Mouse (Mus musculus): ENCODE measurements around the gene Calcoco1. TPM values are rescaled to one million over a fixed set of nuclear protein-coding genes. Genes with fewer than 3 reads are reported as not detected.
A peak's percentile ranks its signal among the peaks of the same experiment; 100 is the strongest.

The Calcoco1 gene
- 55.8 and 56.0 TPM in 2 replicates for polyA plus RNA-seq (2012; rRNA removed)

DNA sequence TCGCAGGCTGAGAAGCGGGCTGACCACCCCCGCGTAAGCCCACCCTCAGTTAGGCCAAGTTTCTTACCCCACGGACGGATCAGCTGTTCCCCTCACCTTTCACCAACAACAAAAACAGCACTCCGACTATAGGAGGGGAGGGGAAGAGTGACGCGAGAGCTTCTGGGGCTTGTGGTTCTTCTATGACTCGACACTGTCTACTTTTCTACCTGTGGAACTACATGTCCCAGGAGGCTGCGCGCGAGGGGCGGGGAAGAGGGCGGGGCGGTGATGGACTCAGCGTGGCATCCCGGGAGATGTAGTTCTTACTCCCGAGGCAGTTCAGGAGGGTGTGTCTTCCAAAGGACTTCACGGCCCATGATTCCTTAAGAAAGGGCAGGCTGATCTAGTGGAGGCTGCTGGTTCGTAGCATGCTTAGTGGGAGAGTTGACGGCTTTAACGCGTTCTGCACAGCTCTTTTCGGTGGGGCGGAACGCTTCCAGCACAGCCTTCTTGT is at the start of gene Calcoco1:
TSS of gene Calcoco1 (minus strand) at position 199 of the 496 bp plus-strand sequence.
- H3K27ac ChIP-seq (ENCODE audit: insufficient read depth, low read length) = no peak within 1 kb of the TSS
- TF ChIP-seq POLR2A (IDR thresholded peaks at IDR 0.05; ENCODE audit: borderline replicate concordance, insufficient read depth, low read length) (peak; percentile 47; the same call in 1 of the 2 replicates), CTCF (IDR thresholded peaks at IDR 0.05; ENCODE audit: borderline replicate concordance, insufficient read depth, low read depth, low read length) (no peak)
- peak; percentile 92 to 96 for DNase-seq
- peak within 1 kb of the TSS; percentile 93 for H3K4me3 ChIP-seq (replicated peaks; ENCODE audit: insufficient read depth, low read depth, low read length)
- H3K4me1 ChIP-seq (ENCODE audit: control insufficient read depth, insufficient read depth, low read length) = peaks cover 3% of the 10 kb centered on the region; the same call in 1 of the 2 replicates
- 1% methylated on average over 27 of the region's 27 CpGs for WGBS
- no peaks in the 10 kb centered on the region for H3K27me3 ChIP-seq (ENCODE audit: control insufficient read depth, insufficient read depth, low read length)

GRCm38 (mm10) chr15:102770866-102771265 is 48.9 kb upstream of the Calcoco1 start:
- TF ChIP-seq POLR2A (IDR thresholded peaks at IDR 0.05; ENCODE audit: borderline replicate concordance, insufficient read depth, low read length) = no peak
- TF ChIP-seq CTCF (IDR thresholded peaks at IDR 0.05; ENCODE audit: borderline replicate concordance, insufficient read depth, low read depth, low read length) = no peak
- DNase-seq = no peak
- H3K27ac ChIP-seq (ENCODE audit: insufficient read depth, low read length) = no peak overlapping the region
- no peaks in the 10 kb centered on the region; the same call in 1 of the 2 replicates for H3K27me3 ChIP-seq (ENCODE audit: control insufficient read depth, insufficient read depth, low read length)
- WGBS = 34% methylated on average over 7 of the region's 7 CpGs
- no peaks in the 10 kb centered on the region for H3K4me1 ChIP-seq (ENCODE audit: control insufficient read depth, insufficient read depth, low read length)
- no peak overlapping the region for H3K4me3 ChIP-seq (replicated peaks; ENCODE audit: insufficient read depth, low read depth, low read length)

DNA sequence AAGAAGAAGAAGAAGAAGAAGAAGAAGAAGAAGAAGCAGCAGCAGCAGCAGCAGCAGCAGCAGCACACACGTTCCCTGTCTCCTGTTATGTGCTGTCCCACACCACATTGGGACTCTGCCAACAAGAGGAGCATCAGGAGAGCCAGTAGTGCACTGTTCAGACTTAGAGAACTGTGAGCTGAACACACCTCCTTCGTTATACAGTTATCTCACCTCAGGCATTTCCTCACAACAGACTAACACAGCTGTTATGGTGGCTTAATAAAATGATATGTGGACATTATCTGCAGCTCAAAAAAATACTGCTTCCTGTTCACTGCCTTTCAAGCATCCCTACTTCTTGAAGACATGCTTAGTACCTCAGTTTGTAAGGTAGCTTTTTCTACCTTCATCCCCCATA is 43.2 kb upstream of the Calcoco1 start:
- Histone ChIP-seq H3K4me1 (ENCODE audit: control insufficient read depth, insufficient read depth, low read length) (no peaks in the 10 kb centered on the region), H3K27ac (ENCODE audit: insufficient read depth, low read length) (no peak overlapping the region), H3K27me3 (ENCODE audit: control insufficient read depth, insufficient read depth, low read length) (no peaks in the 10 kb centered on the region), H3K4me3 (replicated peaks; ENCODE audit: insufficient read depth, low read depth, low read length) (no peak overlapping the region)
- no peak for DNase-seq
- 33% methylated on average over 2 of the region's 2 CpGs for WGBS
- TF ChIP-seq CTCF (IDR thresholded peaks at IDR 0.05; ENCODE audit: borderline replicate concordance, insufficient read depth, low read depth, low read length) (no peak), POLR2A (IDR thresholded peaks at IDR 0.05; ENCODE audit: borderline replicate concordance, insufficient read depth, low read length) (no peak)

GRCm38 (mm10) chr15:102761745-102762378 is 39.9 kb upstream of the Calcoco1 start:
- TF ChIP-seq CTCF (IDR thresholded peaks at IDR 0.05; ENCODE audit: borderline replicate concordance, insufficient read depth, low read depth, low read length) = peak; percentile 83
- no peak for TF ChIP-seq POLR2A (IDR thresholded peaks at IDR 0.05; ENCODE audit: borderline replicate concordance, insufficient read depth, low read length)
- H3K4me3 ChIP-seq (replicated peaks; ENCODE audit: insufficient read depth, low read depth, low read length) = no peak overlapping the region

GRCm38 (mm10) chr15:102757686-102758085 is 35.7 kb upstream of the Calcoco1 start:
- H3K27ac ChIP-seq (ENCODE audit: insufficient read depth, low read length) = no peak overlapping the region
- TF ChIP-seq CTCF (IDR thresholded peaks at IDR 0.05; ENCODE audit: borderline replicate concordance, insufficient read depth, low read depth, low read length) = no peak
- no peak for TF ChIP-seq POLR2A (IDR thresholded peaks at IDR 0.05; ENCODE audit: borderline replicate concordance, insufficient read depth, low read length)
- DNase-seq = no peak
- H3K27me3 ChIP-seq (ENCODE audit: control insufficient read depth, insufficient read depth, low read length) = no peaks in the 10 kb centered on the region; the same call in 1 of the 2 replicates
- no peak overlapping the region for H3K4me3 ChIP-seq (replicated peaks; ENCODE audit: insufficient read depth, low read depth, low read length)
- H3K4me1 ChIP-seq (ENCODE audit: control insufficient read depth, insufficient read depth, low read length) = no peaks in the 10 kb centered on the region
- 100% methylated on average over 1 of the region's 1 CpGs for WGBS

More at GRCm38 (mm10) chr15:102761745-102762378, 39.9 kb upstream of the Calcoco1 start:
- H3K27me3 ChIP-seq (ENCODE audit: control insufficient read depth, insufficient read depth, low read length) = no peaks in the 10 kb centered on the region; the same call in 1 of the 2 replicates
- H3K27ac ChIP-seq (ENCODE audit: insufficient read depth, low read length) = no peak overlapping the region
- no peaks in the 10 kb centered on the region for H3K4me1 ChIP-seq (ENCODE audit: control insufficient read depth, insufficient read depth, low read length)
- peak; percentile 52 to 53 for DNase-seq
- 14% methylated on average over 7 of the region's 7 CpGs for WGBS

DNA sequence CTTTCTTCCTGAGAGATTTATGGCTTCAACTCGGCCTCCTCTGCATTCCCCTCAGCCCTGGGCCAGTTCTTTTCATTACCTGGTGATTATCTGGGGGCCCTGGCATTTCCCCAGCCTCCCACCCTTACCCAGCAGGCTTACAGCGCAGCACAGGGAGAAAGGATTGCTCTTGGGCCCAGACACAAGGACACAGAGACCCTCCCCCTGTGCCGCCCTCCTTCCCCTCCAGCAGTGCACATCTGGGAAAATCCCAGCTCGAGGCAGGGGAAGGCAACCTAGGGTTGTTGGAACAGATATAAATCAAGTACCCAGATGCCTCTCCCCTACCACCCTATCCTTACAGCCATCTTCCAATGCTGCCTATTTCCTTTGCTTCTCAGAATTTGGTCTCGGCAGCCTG is 33.1 kb upstream of the Calcoco1 start:
- Histone ChIP-seq H3K27ac (ENCODE audit: insufficient read depth, low read length) (no peak overlapping the region), H3K4me3 (replicated peaks; ENCODE audit: insufficient read depth, low read depth, low read length) (no peak overlapping the region), H3K27me3 (ENCODE audit: control insufficient read depth, insufficient read depth, low read length) (no peaks in the 10 kb centered on the region; the same call in 1 of the 2 replicates), H3K4me1 (ENCODE audit: control insufficient read depth, insufficient read depth, low read length) (peaks cover 3% of the 10 kb centered on the region)
- WGBS = 75% methylated on average over 5 of the region's 5 CpGs
- DNase-seq = no peak
- TF ChIP-seq CTCF (IDR thresholded peaks at IDR 0.05; ENCODE audit: borderline replicate concordance, insufficient read depth, low read depth, low read length) = no peak
- no peak for TF ChIP-seq POLR2A (IDR thresholded peaks at IDR 0.05; ENCODE audit: borderline replicate concordance, insufficient read depth, low read length)

DNA sequence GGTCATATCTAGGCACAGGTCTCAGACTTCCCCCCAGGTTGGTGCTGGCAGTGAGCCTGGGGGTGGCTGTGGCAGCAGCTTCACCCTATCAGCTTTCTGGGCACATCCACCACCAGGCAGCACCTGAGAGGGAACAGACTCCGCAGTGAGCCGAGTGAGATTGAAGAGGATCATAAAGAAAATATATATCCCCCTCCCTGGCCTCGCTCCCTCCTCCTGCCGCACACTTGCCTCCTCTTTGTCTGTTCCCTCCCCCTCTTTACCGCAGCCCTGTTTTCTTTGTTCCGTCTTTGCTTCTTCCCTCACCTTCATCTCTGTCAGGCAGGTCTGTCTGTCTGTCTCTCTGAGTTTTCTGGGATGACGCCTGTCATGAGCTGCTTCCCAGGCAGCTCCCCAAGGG is 32.4 kb upstream of the Calcoco1 start:
- Histone ChIP-seq H3K27me3 (ENCODE audit: control insufficient read depth, insufficient read depth, low read length) (no peaks in the 10 kb centered on the region), H3K4me1 (ENCODE audit: control insufficient read depth, insufficient read depth, low read length) (peaks cover 3% of the 10 kb centered on the region), H3K4me3 (replicated peaks; ENCODE audit: insufficient read depth, low read depth, low read length) (no peak overlapping the region), H3K27ac (ENCODE audit: insufficient read depth, low read length) (no peak overlapping the region)
- no peak for DNase-seq
- no peak for TF ChIP-seq POLR2A (IDR thresholded peaks at IDR 0.05; ENCODE audit: borderline replicate concordance, insufficient read depth, low read length)
- no peak for TF ChIP-seq CTCF (IDR thresholded peaks at IDR 0.05; ENCODE audit: borderline replicate concordance, insufficient read depth, low read depth, low read length)
- WGBS = 72% methylated on average over 7 of the region's 7 CpGs

DNA sequence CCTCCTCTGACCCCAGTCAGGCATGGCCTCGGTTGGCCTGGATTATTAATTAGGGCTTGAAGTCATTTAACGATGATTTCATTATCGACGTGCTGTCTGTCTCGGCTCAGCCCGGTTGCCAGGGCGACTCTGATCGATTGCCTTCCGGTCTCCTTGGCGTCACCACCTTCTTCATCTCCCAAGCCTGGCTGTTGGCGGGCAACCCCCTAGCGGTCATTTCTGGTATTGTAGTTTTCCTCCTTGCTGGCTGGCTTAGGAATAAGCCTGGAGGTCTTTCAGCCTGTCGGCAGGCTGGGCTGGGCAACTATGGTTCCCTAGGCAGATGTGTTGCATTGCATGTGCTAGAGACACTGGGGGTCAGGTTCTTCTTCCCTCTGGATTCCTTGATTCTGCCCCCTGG is 31.2 kb upstream of the Calcoco1 start:
- 14% methylated on average over 13 of the region's 13 CpGs for WGBS
- Histone ChIP-seq H3K27me3 (ENCODE audit: control insufficient read depth, insufficient read depth, low read length) (no peaks in the 10 kb centered on the region), H3K4me1 (ENCODE audit: control insufficient read depth, insufficient read depth, low read length) (peaks cover 3% of the 10 kb centered on the region), H3K27ac (ENCODE audit: insufficient read depth, low read length) (no peak overlapping the region), H3K4me3 (replicated peaks; ENCODE audit: insufficient read depth, low read depth, low read length) (no peak overlapping the region)
- peak in 1 of 2 experiments; percentile 36 for DNase-seq
- no peak for TF ChIP-seq POLR2A (IDR thresholded peaks at IDR 0.05; ENCODE audit: borderline replicate concordance, insufficient read depth, low read length)
- TF ChIP-seq CTCF (IDR thresholded peaks at IDR 0.05; ENCODE audit: borderline replicate concordance, insufficient read depth, low read depth, low read length) = peak; percentile 43; the same call in 1 of the 2 replicates

All from cerebellum, adult 2 months (tissue).